Mouse (Mus musculus) lung, adult 2 months (tissue): ENCODE measurements at regions not wholly inside any gene's neighbourhood (a gene's known extent, or its start where the extent isn't known, plus 50 kb on each side); places are given as distances from the start of the nearest gene placed in this dataset.

Experiments
- DNase-seq: peaks from one replicate; pipeline ENCODE4 v3.0.0; 2022
- H3K4me1 ChIP-seq: fragments of 200-500 bp; 2 replicates; pipeline ENCODE4 v1.6.1; 2011; ENCODE audit warnings: low read length; ENCODE audit not compliant: control insufficient read depth, insufficient read depth
- H3K4me3 ChIP-seq: fragments of 200-500 bp; replicated peaks from 2 replicates; pipeline ENCODE3; 2011; ENCODE audit warnings: low read depth, mild to moderate bottlenecking, control low read depth, low read length; ENCODE audit errors: extremely low read depth
- CTCF ChIP-seq: fragments of 200-500 bp; IDR thresholded peaks from 2 replicates; pipeline ENCODE4 v1.5.1; 2011; ENCODE audit warnings: mild to moderate bottlenecking, low read length, control low read depth; ENCODE audit not compliant: insufficient read depth
- POLR2A ChIP-seq: fragments of 200-500 bp; IDR thresholded peaks from 2 replicates; pipeline ENCODE4 v1.6.1; 2011; ENCODE audit warnings: low read depth, mild to moderate bottlenecking, control low read depth, low read length, borderline replicate concordance; ENCODE audit errors: extremely low read depth
- WGBS: fragments of 180-500 bp; shearing (Covaris S2); methylation state at CpG from one replicate; pipeline ENCODE4 v1.1.7; 2018; 5-methylcytosine and 5-hydroxymethylcytosine counted together

GRCm38 (mm10) chr15:87476247-87476646, 67.9 kb upstream of the Fam19a5 start:
- DNase-seq = no peak
- H3K4me3 ChIP-seq = no peak overlapping the region
- WGBS = 41% methylated on average over 11 of the region's 11 CpGs

GRCm38 (mm10) chr15:87476862-87477490, 67.1 kb upstream of the Fam19a5 start:
- H3K4me3 ChIP-seq = no peak overlapping the region
- H3K4me1 ChIP-seq = no peaks in the 10 kb centered on the region
- no peak for TF ChIP-seq CTCF
- no peak for TF ChIP-seq POLR2A
- 74% methylated on average over 14 of the region's 14 CpGs for WGBS
- no peak for DNase-seq

More at GRCm38 (mm10) chr15:87476247-87476646, 67.9 kb upstream of the Fam19a5 start:
- no peaks in the 10 kb centered on the region for H3K4me1 ChIP-seq
- no peak for TF ChIP-seq POLR2A
- no peak for TF ChIP-seq CTCF

- TF ChIP-seq POLR2A = no peak
- TF ChIP-seq CTCF = no peak
- Histone ChIP-seq H3K4me1 (no peaks in the 10 kb centered on the region), H3K4me3 (no peak overlapping the region)
- no peak for DNase-seq
- 71% methylated on average over 3 of the region's 3 CpGs for WGBS
Measured at GRCm38 (mm10) chr15:87480758-87481157, 63.3 kb upstream of the Fam19a5 start.
